ENCODE assay signal across 13 mouse cellular contexts in genomic region chr2:105730704-105731103, GRCm38 (mm10).
"Had no signal": no experiment of that assay in that cellular context is flagged by ENCODE, and none has a peak within 500 bp of the region (broad histone marks: within the 10 kb centered on the region; RNA-seq: fewer than 3 reads in every experiment).

No protein-coding gene starts in this region.

- H3K4me3 ChIP-seq: limb, embryonic 15.5 days; liver, embryonic 12.5 days; midbrain, embryonic 10.5 days; myocyte; stomach, embryonic 15.5 days had no signal

- H3K36me3 ChIP-seq: limb, embryonic 15.5 days; liver, embryonic 12.5 days; midbrain, embryonic 10.5 days; stomach, embryonic 15.5 days had no signal

- ATAC-seq: liver, embryonic 12.5 days had no signal

- H3K27ac ChIP-seq: limb, embryonic 15.5 days; liver, embryonic 12.5 days; midbrain, embryonic 10.5 days; stomach, embryonic 15.5 days had no signal

- H3K4me1 ChIP-seq: limb, embryonic 15.5 days; liver, embryonic 12.5 days; midbrain, embryonic 10.5 days; stomach, embryonic 15.5 days had no signal

- H3K9me3 ChIP-seq: limb, embryonic 15.5 days; liver, embryonic 12.5 days; midbrain, embryonic 10.5 days; stomach, embryonic 15.5 days had no signal

- H3K27me3 ChIP-seq: limb, embryonic 15.5 days; liver, embryonic 12.5 days; stomach, embryonic 15.5 days had no signal

- H3K9ac ChIP-seq: limb, embryonic 15.5 days; liver, embryonic 12.5 days; lung, embryonic 14.5 days; stomach, embryonic 15.5 days had no signal

- H3K4me2 ChIP-seq: limb, embryonic 15.5 days; liver, embryonic 12.5 days; lung, embryonic 14.5 days; stomach, embryonic 15.5 days had no signal

- DNase-seq: kidney, adult 18-20 months; kidney, postnatal 10 days; layer of hippocampus, postnatal 36 days; lung, embryonic 14.5 days; lung, postnatal 10 days; lung, postnatal 4 days; midbrain, embryonic 14.5 days; thymus, postnatal 36 days had no signal
